Mouse (Mus musculus) adrenal gland, postnatal 10 days (tissue): ENCODE results near the gene Gstt4. TPM values are rescaled to one million over a fixed set of nuclear protein-coding genes. Genes with fewer than 3 reads are reported as not detected.
"Not testable (repeated sequence)": the region's sequence is repeated elsewhere in the genome, so short reads cannot be mapped to it uniquely, and the experiment has no call there.

Source experiments
- DNase-seq: peaks from one replicate; pipeline ENCODE4 v3.0.0; 2021; ENCODE audit warnings: mixed read lengths
- long read RNA-seq, 2 experiments: library from polyadenylated mRNA; stranded (forward); transcript quantifications; one replicate each; pipeline ENCODE4 v2.0.0; 2021
- total RNA-seq, 2 experiments: library from RNA; stranded (reverse); gene quantifications; 2 replicates each; pipeline ENCODE4 v1.2.3; 2021

Gstt4 gene
- 1 to 10 TPM in 1 of 2 experiments, under 1 TPM in 1; 0.36 to 1.0 TPM for total RNA-seq
- long read RNA-seq, experiment 1, partial matches to known transcripts = 0 of 1 reads
- long read RNA-seq, experiment 1, other reads (novel, unspliced or antisense) = 1 of 1 reads
- long read RNA-seq, experiment 2 = 0 reads

DNA sequence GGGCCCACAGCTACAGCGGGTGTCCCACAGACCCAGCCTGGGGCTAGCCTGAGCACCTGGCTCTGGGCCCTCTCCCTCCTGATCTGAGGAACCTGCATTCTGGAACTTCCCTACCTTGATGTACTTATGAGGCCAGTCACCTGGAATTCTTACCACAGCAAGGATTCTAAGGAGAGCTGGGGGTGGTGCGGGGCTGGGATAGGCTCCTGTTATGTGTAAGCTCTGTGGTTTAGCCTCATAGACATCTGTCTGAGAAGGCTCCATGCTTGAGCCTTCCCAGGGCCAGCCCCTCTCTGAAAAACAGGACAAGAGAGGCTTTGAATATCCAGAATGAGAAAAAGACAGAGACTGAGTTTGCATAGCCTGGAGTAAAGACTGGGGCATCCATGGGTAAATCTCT lies at the start of gene Gstt4:
TSS of gene Gstt4 (minus strand) at position 101 of the 400 bp plus-strand sequence.
- no peak for DNase-seq

DNA sequence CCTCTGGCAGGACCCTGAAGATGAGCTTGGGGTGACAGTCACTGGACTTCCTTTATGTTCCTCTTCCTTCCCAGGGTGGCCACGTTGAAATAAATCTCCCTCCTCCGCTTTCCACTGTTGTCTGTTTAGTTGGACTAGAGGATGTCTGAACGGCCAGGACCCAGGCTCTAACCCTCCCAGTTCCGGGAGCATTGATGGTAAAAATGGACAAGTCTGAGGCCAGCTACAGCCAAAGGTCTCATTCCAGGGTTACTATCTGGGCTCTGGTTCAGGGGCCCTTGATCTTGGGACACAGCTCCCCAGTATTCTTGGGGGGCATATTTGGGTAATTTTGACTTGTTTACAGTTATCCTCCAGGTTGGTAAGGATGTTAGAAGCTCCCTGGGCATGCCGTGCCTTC lies 39.2 kb upstream of the Gstt4 start:
- no peak for DNase-seq

DNA sequence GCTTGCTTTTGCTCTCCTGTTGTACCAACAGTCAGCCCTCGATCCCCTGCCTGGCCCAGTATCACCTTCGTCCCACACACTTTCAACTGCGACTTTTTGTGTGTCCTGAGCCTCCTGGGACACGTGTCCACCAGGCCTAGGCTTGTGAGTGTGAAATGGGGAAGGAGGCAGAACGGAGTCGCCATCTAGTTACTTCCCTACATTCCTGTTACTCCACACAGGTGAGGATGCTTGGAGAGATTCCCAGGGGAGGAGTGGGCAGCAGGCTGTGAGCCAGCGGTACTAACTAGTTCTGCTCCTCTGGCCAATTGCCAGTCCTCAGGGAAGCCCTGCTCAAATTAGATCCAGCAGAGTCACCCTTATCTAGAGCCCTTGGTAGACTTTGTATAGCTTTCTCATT lies 38.4 kb upstream of the Gstt4 start:
- no peak for DNase-seq

DNA sequence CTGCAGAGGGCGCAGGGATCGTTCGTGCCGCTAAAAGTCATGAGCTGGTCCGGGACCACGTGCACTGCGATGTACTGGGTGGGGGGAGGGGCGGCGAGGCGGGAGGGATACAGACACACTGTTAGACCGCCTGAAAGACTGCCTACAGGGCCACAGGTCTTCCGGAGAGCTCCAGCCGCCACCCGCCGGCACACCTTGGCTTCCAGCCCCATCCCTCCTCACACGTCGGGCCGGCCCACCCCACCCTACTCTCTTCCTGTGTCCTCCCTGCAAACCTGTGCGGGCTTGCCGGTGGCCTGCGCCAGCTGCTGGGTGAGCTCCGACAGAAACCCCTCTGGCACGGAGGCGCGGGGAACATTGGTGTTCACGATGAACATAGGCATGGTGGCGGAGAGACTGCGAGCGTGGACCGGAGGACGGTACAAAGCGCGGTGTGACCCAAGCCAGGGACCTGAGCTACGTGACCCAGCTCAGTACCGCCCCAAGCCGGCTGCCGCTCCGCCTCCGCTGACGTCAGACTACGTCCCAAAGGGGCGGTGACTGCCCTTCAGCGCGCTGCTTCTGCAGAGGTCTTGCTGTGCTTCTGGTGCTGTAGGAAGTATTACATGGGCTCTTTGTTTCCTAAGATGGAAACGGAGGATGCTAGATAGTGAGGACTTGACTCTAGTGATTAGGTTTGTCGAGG lies 37.6 kb upstream of the Gstt4 start, which contains the start of gene Mif:
TSS of gene Mif (minus strand) at position 455 of the 685 bp plus-strand sequence.
- peak; percentile 93 for DNase-seq

DNA sequence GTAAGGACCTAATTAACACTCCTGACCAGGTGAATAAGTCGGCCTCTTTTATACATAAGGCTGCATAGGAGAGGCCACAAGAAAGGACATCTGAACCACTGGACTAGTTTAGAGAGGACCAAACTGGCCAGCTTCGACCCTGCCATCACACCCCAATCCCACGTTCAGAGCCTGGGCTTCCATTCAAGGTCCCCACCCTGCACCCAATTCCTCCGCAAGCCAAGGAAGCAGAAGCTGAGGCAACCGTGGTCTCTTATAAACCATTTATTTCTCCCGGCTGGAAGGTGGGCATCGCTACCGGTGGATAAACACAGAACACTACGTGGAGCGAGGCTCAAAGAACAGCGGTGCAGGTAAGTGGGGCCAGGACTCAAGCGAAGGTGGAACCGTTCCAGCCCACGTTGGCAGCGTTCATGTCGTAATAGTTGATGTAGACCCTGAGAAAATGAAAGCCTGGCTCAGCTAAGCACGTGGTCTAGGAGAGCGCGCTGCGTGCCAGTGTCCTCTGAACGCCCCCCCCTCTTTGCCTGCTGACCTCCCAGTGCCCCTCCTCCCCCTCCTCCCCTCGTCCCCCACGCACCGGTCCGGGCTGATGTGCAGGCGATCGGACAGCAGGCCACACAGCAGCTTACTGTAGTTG lies 36.9 kb upstream of the Gstt4 start:
- DNase-seq = peak; percentile 46

DNA sequence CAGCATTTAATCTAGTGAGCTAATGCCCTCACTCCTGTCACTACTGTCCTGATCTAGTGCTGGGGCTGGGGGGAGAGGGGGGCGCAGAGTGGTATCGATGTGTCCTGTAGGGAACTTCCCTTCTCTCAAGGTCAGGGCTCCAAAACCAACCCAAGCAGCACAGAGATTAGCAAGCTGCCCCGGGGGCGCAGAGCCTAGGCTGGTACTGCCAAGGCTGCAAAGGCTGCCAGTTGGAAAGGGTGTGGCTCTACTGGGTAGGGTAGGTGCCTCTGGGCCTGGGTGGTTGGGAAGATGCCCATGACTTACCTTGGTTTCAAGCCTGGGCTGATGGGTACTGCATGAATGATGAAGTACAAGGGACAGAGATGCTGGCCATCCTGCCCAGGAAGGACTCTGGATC lies 35.3 kb upstream of the Gstt4 start:
- DNase-seq = no peak

DNA sequence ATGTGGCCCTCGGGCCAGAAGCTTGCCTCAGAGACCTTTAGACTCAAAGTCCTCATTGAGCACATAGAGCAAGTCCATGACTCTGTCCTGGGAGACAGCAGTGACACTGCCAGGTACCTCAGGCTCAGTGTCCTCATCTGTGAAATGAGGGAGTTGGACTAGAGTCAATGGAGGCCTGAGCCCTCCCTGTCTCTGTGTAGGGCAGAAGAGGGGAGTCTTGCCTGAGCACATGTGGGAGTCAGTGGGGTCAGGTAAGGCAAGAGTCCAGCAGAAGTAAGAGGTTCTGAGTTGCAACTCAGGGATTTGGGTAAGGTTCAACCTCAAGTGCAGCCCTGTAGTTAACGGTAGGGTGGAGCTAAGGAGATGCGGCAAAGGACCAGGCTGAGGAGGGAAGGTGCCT lies 34.6 kb upstream of the Gstt4 start:
- no peak for DNase-seq

DNA sequence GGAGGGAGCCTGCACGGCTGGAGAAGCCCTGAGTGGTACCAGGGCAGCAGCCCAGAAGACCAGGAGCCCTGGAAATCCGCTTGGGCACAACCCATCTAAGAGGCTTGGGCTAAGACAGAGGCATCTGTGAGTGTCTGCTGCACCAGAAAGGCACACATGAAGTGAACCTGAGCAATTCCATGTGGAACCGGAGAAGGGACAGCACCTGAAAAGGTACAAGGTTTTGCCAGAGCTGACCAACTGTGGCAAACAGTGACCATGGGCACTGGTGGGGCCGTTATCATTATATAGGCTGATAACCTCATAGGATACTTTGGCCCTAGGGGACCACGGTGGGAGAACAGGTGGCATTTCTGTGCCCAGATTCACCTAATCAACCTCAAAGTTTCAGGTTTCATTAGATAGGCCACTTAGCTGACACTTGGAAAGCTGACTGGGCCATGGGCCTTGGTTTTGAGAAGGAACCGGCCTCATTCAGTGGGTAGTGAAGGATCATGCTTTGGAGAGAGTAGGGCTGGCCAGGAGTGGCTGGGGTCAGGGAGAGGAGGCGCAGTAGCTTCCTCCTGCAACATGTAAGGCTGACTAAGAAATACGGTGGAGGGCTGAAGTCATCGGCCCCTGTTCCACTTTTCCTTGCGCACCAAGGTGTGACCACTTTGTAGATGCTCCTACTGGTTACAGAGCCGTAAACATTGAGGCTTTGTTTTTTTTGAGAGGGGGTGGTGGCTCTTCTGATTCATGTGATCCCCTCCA lies 34.0 kb upstream of the Gstt4 start:
- DNase-seq = no peak

DNA sequence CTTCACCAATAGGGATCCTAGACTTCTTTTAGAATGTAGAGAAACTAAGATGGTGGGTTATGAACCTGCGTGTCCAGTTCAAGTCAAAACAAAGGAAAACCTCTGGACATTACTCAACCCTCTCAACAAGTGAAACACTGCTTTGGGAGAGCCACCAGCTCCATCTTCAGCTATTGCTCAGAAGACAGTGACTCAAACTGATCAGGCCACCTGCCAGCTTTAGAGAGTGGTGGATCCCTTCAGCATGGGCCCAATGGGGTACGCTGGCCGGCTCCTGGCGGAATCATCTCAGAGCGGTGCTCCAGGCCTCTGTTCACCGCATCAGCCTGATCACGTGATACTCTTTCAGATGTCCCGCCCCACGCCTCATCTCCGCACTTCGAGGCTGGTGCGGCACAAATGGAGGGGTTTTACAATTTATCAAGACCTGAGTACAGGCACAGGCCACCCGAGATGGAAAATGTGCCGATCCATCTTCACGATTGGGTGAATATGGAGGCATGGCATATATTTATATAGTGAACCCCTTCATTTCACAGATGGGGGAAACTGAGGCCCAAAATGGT lies 33.2 kb upstream of the Gstt4 start:
- no peak for DNase-seq

DNA sequence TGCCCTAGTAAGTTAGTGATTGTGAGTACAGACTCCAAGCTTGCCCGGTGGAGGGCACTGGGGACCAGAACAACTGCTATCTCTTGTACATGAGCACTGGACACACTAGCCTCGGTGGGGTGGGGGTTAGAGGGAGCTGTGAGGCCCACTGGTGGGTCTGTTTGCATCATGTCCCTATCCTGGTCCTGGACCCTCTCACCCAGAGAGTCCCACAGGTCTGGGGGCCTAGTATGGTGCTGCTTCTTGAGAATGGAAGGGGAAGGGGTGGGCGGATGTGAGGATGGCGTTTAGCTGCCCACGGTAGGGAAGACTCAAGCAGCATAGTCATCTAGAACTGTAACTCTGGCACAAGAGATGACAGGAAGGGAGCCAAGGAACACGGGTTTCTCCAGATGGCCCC lies 32.4 kb upstream of the Gstt4 start:
- no peak for DNase-seq

DNA sequence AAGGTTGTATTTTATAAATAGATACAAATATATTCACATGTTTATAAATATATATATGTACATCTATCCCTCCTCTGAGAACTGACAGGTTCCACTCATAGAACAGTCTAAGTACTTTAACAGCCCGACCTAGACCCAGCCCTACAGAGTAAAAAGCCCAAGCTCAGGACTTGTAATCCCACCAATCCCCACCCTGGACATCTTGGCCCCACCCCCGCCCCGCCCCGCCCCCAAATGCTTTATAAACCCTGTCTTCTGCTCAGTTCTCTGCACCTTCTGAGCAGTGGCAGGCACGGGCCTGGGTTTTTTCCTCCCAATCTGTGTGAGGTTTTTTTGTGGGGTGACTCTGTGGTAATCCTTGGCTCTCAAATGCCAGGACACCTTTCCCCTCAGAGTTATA lies 31.8 kb upstream of the Gstt4 start:
- no peak for DNase-seq

DNA sequence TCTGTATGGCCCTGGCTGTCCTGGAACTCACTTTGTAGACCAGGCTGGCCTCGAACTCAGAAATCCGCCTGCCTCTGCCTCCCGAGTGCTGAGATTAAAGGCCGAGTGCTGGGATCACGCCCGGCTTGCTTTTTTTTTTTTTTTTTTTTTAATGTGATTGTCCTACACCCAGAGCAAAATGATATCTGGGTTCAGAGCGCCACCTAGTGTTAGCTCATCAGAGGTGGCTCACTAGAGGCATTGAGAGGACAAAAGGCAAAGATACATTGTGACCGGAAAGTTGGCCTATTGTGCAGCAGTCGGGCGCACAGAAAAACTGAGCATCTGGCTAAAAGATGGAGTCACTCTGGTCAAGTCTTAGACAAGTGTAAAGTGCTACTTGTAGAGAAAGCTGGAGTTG lies 31.1 kb upstream of the Gstt4 start:
- DNase-seq = peak; percentile 87

DNA sequence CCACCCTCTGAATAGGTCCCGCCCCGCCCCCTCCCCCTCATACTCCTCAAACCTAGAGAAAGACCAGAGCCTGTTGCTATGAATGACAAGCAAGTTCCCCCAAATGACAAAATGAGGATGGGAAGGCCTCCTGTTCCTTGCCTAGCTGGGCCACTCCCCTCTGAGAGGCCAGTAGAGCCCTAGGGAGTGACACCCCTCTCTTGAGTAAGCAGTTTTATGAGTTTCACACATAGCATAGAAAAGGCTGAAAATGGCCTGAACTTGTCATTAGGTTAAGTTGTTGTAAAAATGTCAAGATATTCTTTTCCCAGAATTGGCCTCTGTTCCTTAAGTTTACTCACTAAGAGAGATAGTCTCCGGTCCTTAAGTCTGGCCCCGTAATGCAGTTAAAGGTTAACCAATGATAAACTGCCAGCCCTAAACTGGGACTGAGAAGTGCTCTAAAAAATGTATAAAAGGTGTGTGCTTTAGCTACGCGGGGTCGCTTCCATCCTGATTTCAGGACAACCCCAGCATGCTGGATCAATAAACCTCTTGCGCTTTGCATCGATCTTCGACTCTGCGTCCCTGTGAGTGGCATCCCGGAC lies 30.3 kb upstream of the Gstt4 start:
- no peak for DNase-seq

DNA sequence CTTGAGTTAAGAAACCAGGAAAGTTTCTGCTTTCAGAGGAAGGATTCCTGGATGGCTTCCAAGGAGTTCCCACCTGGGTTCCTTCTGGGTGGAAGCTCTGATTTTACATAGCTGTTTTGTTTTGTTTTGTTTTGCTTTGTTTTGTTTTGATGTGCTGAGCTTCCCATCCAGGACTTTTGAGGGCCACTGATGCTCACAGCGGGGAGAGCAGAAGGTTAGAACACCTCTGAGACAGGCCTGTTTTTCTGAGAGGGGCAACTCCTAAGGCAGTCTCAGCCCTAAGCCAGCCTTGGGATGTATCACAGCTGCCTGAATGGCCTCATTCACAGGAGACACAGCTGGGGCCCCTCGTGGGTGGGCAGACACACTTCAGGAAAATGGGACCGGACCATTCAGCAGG lies 29.3 kb upstream of the Gstt4 start:
- no peak for DNase-seq

DNA sequence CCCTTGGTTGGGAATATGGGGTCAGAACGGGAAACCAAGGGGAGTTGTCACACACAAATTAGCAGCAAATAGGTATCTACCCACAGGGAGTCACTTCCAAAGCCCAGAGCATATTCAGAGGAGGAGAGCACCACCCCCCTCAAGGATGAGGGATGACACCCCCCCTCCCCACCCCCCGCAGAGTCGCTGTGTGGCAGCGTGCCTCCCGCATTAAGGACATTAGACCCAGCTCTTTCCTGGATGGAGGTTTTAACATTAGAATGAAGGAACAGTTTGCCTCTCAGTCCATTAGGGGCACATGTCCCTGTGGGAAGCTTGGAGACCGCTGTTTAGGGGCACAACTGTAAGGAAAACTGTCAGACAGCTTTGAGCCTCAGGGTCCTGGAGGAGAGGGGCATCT lies 28.7 kb upstream of the Gstt4 start:
- no peak for DNase-seq

DNA sequence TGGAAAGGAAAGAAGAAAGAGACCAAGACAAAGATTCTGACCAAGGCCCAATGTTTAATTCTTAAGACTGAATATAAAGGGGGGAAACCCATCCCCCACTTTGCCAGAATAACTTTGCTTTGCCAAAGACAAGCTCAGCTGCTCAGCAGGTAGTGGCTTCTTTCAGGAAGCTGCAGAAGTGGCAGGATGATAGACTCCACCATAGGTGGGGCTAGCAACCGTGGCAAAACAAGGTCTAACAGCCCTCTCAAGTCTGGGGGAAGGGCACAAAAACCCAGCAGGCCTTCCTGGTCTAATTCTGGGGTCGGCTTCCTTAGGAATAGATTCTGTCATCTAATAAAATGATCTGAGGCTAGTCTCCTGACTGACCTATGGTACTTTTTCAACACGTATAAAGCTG lies 26.0 kb upstream of the Gstt4 start:
- no peak for DNase-seq

DNA sequence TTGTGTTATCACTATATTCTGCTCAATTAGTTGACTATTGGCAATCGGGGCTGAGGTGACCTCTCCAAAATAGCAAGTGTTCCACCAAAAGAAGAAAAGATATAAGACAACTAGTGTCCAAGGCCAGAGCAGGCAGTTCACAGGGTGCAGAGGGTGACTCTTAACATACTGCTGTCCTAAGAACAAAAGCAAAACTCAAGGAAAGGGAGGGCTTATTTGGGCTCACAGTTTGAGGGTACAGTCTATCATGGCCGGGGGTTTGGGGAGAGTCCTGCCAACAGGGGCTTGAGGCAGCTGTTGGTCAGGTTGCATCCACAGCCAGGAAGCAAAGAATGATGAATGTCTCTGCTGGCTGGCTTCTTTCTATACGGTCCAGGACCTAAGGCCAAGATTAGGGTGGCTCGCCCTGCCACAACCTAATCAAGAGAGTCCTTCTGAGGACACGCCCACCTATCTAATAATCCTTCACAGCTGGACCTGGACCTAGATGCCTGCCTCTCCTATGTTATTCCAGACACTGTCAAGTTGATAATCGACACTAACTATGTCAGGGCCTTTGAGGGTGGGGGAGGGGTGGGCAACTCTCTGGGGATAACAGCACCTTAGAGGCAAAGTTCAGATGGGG lies 23.1 kb upstream of the Gstt4 start:
- DNase-seq = no peak

DNA sequence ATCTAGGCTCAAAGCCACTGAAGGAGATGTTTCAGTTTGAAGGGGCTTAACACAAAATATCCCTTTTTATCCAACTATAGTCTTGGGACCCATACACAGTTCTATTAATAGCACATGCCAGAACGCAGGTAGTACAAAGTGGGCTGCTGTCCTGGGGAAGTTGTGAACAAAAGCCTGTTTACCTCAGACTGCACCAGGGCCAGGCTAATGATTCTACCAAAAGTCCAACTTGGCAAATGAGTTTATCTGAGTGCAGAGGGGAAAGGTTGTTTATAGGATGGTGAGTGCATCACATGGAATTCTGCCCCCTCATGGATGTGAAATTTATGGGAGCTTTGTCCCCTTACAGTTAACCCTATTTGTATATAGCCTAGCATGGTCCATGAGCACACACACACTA lies 22.5 kb upstream of the Gstt4 start:
- no peak for DNase-seq

DNA sequence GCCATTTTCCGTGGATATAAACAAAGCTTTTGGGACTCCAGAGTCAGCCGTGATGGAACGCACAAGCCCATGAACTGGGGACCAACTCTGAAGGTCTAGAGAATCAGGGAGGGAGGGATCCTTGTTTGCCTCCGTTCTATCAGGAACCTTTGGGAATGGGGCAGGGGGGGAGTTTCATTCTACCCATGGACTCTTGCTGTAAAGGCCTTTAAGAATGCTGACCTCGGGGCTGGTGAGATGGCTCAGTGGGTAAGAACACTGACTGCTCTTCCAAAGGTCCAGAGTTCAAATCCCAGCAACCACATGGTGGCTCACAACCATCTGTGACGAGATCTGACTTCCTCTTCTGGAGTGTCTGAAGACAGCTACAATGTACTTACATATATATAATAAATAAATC lies 21.6 kb upstream of the Gstt4 start:
- DNase-seq = not testable (repeated sequence)

DNA sequence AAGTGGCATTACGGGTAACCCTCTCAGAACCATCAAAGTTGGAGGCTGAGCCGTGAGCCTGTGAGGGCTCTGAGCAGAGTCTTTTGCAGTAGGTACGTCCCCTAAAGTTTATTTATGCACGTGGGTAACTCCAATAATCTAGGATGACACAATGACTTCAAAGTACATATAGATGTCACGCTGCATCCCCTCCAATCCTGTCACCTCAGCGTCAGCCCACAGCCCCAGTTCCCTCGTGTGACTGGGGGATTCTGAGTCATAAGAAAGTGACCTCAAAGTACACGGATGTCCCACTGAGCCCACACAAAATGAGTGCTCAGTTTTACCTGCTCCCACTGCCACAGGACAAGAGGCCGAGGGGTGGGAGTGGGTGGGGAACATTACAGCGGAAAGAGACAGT lies 16.7 kb upstream of the Gstt4 start:
- DNase-seq = no peak

DNA sequence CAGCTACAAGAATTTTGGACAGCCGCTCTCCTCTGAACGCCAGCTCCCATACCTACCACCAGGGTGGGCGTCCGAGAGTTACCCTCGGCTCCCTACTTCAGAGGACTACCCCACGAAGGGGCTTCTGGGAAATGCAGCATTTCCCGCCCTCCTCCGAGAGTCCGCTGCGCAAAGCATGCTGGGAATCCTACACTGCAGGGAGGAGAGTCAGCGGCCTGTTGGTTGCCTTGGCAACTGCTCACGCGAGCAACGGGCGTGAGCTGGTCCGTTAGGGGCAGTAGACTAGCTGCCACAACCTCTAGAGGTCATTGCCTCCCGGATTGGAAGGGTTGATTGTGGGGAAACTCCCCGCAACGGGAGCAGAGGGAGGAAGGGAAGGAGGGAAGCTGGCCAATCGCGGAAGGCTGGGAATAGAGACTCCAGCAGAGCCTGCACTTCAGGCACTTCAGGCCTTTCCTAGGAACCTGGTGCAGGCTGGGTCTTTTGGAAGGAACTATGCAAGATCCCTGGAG lies 15.0 kb upstream of the Gstt4 start, which contains the start of gene Gstt2:
TSS of gene Gstt2 (minus strand) at position 177 of the 512 bp plus-strand sequence.
- DNase-seq = peak; percentile 95
